Mouse (Mus musculus) hindbrain, embryonic 14.5 days (tissue): ENCODE data around the gene Tspan12. TPM values are rescaled to one million over a fixed set of nuclear protein-coding genes. Genes with fewer than 3 reads are reported as not detected.
A peak's percentile ranks its signal among the peaks of the same experiment; 100 is the strongest.

ENCODE experiments used
- ATAC-seq: fragments of 200-750 bp; cut with Nextera tagmentation; 2 replicates; pipeline ENCODE4 v1.8.0; 2017; ENCODE audit warnings: moderate number of reproducible peaks, mild to moderate bottlenecking, moderate TSS enrichment, moderate library complexity; ENCODE audit not compliant: low FRiP score
- DNase-seq: peaks from one replicate; pipeline ENCODE4 v3.0.0-alpha.2; 2015; ENCODE audit warnings: low spot score
- H3K27ac ChIP-seq: fragments of 300-500 bp; sonication (generic); 2 replicates; pipeline ENCODE4 v1.5.1; 2014; ENCODE audit warnings: mild to moderate bottlenecking, moderate library complexity
- H3K27me3 ChIP-seq: fragments of 300-500 bp; sonication (generic); 2 replicates; pipeline ENCODE4 v1.6.1; 2014; ENCODE audit warnings: mild to moderate bottlenecking, low read length, mixed read lengths; ENCODE audit not compliant: control insufficient read depth, insufficient read depth
- H3K36me3 ChIP-seq: fragments of 300-500 bp; sonication (generic); replicated peaks from 2 replicates; pipeline ENCODE4 v1.6.1; 2014; ENCODE audit not compliant: control insufficient read depth, insufficient read depth
- H3K4me1 ChIP-seq: fragments of 300-500 bp; sonication (generic); replicated peaks from 2 replicates; pipeline ENCODE4 v1.6.1; 2014; ENCODE audit warnings: antibody characterized with exemption, low read length, mixed read lengths; ENCODE audit not compliant: control insufficient read depth, insufficient read depth
- H3K4me2 ChIP-seq: fragments of 300-500 bp; sonication (generic); replicated peaks from 2 replicates; pipeline ENCODE4 v1.6.1; 2014; ENCODE audit warnings: mild to moderate bottlenecking, moderate library complexity
- H3K4me3 ChIP-seq: fragments of 300-500 bp; sonication (generic); replicated peaks from 2 replicates; pipeline ENCODE4 v1.5.1; 2014; ENCODE audit warnings: mild to moderate bottlenecking, low read length
- H3K9ac ChIP-seq: fragments of 300-500 bp; sonication (generic); 2 replicates; pipeline ENCODE4 v1.6.1; 2014
- H3K9me3 ChIP-seq: fragments of 300-500 bp; sonication (generic); 2 replicates; pipeline ENCODE4 v1.6.1; 2016; ENCODE audit warnings: low read length; ENCODE audit not compliant: control insufficient read depth
- WGBS: fragments of 180-500 bp; shearing (Covaris S2); extraction: QIAGEN DNeasy Blood & Tissue Kit; methylation state at CpG from one replicate; pipeline ENCODE4 v1.1.7; 2014; 5-methylcytosine and 5-hydroxymethylcytosine counted together
- polyA plus RNA-seq: library from polyadenylated mRNA; unstranded; fragments of >200 nt; fragmentation: Nextera tagmentation; extraction: Ambion mirVana; gene quantifications from 2 replicates; pipeline ENCODE4 v1.2.1, GENCODE M21; 2014

The Tspan12 gene
- polyA plus RNA-seq, 1 experiment from 2014 or later = 73.7 TPM

GRCm38 (mm10) chr6:21833531-21833930, 18.8 kb downstream of the Tspan12 start:
- Histone ChIP-seq H3K4me2 (no peak overlapping the region), H3K4me3 (no peak overlapping the region), H3K9ac (no peak overlapping the region), H3K27ac (no peak overlapping the region), H3K4me1 (no peaks in the 10 kb centered on the region), H3K36me3 (peaks cover 23% of the 10 kb centered on the region), H3K9me3 (no peaks in the 10 kb centered on the region), H3K27me3 (no peaks in the 10 kb centered on the region)
- 92% methylated on average over 4 of the region's 4 CpGs for WGBS
- no peak for ATAC-seq
- peak; percentile 2 for DNase-seq

DNA sequence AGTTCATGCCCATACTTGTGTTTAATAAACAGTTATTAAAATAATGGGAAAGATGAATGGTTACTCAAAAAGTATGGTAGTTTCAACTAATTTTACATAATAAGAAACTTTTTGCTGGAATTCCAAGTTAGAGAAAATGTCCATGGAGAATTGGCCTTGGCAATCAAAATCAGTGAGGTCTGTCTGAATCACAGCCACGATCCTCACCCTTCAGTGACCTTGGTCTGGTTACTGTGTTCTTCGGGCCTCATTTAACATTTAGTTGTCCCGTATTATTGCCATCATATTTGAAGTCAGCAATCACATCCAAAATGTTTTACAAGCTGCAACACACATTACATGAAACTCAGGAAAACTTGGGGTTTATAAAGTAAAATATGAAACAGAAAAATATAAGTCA, 20.4 kb downstream of the Tspan12 start:
- peak; percentile 22 for DNase-seq

DNA sequence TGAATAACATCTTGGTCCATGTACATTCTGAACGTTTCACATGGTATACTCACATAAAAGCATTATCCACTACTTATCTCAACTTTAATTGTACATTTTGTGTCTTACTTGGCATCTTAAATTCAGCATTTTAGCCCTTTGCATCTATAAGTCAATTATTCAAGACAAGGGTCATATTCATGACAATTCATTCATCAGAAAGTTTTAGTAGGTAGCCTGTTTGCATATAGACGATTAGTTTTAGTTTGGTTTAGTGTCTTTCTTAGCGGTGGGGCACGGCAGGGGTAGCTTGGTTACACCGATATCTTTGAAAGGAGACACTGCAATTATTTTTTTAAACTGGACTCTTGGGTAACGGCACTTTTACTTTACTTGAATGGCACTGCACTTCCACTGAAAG, 21.4 kb downstream of the Tspan12 start:
- no peaks in the 10 kb centered on the region for H3K27me3 ChIP-seq
- no peak overlapping the region for H3K4me3 ChIP-seq
- no peak overlapping the region for H3K9ac ChIP-seq
- ATAC-seq (no peak), DNase-seq (peak; percentile 12)
- no peak overlapping the region for H3K4me2 ChIP-seq
- H3K27ac ChIP-seq = no peak overlapping the region
- H3K9me3 ChIP-seq = no peaks in the 10 kb centered on the region
- H3K36me3 ChIP-seq = peaks cover 21% of the 10 kb centered on the region
- H3K4me1 ChIP-seq = no peaks in the 10 kb centered on the region
- WGBS = 83% methylated on average over 6 of the region's 6 CpGs

More for the DNA sequence above, 20.4 kb downstream of the Tspan12 start:
- Histone ChIP-seq H3K27me3 (no peaks in the 10 kb centered on the region), H3K9me3 (no peaks in the 10 kb centered on the region), H3K4me3 (no peak overlapping the region), H3K9ac (no peak overlapping the region), H3K36me3 (peaks cover 23% of the 10 kb centered on the region), H3K4me2 (no peak overlapping the region), H3K4me1 (no peaks in the 10 kb centered on the region), H3K27ac (no peak overlapping the region)
- no peak for ATAC-seq
- 89% methylated on average over 3 of the region's 3 CpGs for WGBS

- 79% methylated on average over 7 of the region's 7 CpGs for WGBS
- H3K9me3 ChIP-seq = no peaks in the 10 kb centered on the region
- ATAC-seq (peak; percentile 43; the same call in 1 of the 2 replicates), DNase-seq (peak; percentile 23)
- H3K4me3 ChIP-seq = no peak overlapping the region
- H3K9ac ChIP-seq = no peak overlapping the region
- H3K27me3 ChIP-seq = no peaks in the 10 kb centered on the region
- H3K4me2 ChIP-seq = no peak overlapping the region
- no peak overlapping the region for H3K27ac ChIP-seq
- peaks cover 11% of the 10 kb centered on the region for H3K36me3 ChIP-seq
- H3K4me1 ChIP-seq = no peaks in the 10 kb centered on the region
Measured at GRCm38 (mm10) chr6:21829930-21830329, 22.4 kb downstream of the Tspan12 start.

DNA sequence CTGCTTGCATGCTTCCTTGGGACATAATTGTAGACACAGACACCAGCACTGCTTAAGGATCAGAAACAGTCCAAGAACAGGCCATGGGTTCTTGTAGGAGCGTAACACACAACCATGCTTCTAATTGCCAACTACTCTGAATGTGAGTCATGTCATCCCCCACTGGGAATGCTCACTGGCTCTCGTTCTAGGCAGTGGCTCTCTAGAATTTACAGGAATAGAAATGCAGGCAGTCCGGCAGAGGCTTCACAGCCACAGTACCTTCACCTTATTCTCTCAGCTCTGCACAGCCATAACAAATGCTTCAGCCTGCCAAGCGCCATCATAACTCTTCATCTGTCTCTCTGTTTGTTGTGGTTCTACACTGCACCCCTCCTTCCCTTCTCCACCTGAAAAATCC, 23.9 kb downstream of the Tspan12 start:
- Histone ChIP-seq H3K36me3 (no peaks in the 10 kb centered on the region), H3K4me2 (no peak overlapping the region), H3K27ac (no peak overlapping the region), H3K9ac (no peak overlapping the region), H3K9me3 (no peaks in the 10 kb centered on the region), H3K4me1 (no peaks in the 10 kb centered on the region), H3K27me3 (no peaks in the 10 kb centered on the region), H3K4me3 (no peak overlapping the region)
- no peak for ATAC-seq
- DNase-seq = no peak
- 80% methylated on average over 4 of the region's 4 CpGs for WGBS

DNA sequence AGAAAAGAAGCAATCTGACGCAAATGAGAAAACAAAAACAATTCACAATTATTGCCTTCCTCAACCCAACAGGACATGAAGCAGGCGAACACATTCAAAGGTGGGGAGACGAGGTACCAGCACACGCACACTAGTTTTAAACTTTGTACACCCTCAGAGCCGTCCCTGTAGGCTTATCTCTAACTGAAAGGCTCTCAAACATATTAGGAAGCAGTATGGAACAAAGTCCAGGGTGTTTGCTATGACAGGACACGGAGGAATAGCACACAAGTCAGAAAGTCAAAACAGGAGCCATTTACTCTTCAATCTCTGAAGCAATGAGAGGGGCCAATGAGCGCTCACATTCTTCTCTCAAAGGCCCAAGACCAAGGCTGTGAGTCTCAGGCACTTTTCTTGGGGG, 24.3 kb downstream of the Tspan12 start:
- no peaks in the 10 kb centered on the region for H3K27me3 ChIP-seq
- no peak for DNase-seq
- no peaks in the 10 kb centered on the region for H3K9me3 ChIP-seq
- no peaks in the 10 kb centered on the region for H3K4me1 ChIP-seq
- H3K4me2 ChIP-seq = no peak overlapping the region
- no peak overlapping the region for H3K4me3 ChIP-seq
- 90% methylated on average over 7 of the region's 7 CpGs for WGBS
- 0 out of 2 replicates have a peak, but pooled peaks cover 2% of the 10 kb centered on the region for H3K36me3 ChIP-seq
- no peak for ATAC-seq
- no peak overlapping the region for H3K27ac ChIP-seq
- no peak overlapping the region for H3K9ac ChIP-seq

DNA sequence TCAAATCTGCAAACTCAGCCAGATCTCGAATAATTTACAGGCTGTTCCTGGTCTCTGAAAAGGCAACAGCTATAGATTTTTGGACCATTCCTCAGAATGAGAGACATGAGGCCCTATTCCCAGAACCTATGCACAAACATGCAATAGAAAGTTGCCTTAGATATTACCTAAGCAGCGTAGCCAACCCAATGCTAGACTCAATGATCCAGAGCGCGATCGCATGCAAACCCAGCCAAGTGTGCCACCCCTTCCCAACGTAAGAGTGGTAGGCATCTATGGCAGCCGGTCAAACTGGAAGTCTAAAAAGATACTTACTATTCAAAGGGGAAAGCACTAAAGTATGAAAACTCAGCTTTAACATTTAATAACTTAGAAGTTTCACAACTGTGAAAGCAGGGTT, 28.6 kb downstream of the Tspan12 start:
- ATAC-seq (no peak), DNase-seq (no peak)
- 82% methylated on average over 7 of the region's 7 CpGs for WGBS
- no peak overlapping the region for H3K27ac ChIP-seq
- no peak overlapping the region for H3K4me2 ChIP-seq
- H3K4me3 ChIP-seq = no peak overlapping the region
- 0 out of 2 replicates have a peak, but pooled peaks cover 4% of the 10 kb centered on the region for H3K36me3 ChIP-seq
- no peaks in the 10 kb centered on the region for H3K9me3 ChIP-seq
- no peaks in the 10 kb centered on the region for H3K27me3 ChIP-seq
- H3K9ac ChIP-seq = no peak overlapping the region
- no peaks in the 10 kb centered on the region for H3K4me1 ChIP-seq

DNA sequence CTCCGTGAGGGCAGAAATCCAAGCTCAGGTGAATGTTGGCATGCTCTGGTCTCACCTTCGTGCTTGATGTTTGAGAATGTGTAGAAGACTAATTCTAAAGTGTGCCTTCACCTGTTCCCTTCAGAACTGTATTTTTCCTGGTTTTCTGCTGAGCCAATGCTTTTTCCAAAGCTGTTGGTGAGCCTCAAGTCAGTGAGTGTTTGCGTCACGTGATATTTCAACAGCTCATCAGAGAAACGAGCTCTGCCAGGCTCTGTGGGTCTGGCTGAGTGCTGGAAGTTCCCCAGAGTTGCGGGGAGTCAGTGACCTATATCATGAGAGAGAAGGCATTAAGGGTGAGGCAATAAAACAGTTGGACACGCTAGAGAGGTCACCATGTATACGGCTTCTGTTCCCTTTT, 29.0 kb downstream of the Tspan12 start:
- Histone ChIP-seq H3K4me2 (no peak overlapping the region), H3K27ac (no peak overlapping the region), H3K9me3 (no peaks in the 10 kb centered on the region), H3K9ac (no peak overlapping the region), H3K4me1 (no peaks in the 10 kb centered on the region), H3K27me3 (no peaks in the 10 kb centered on the region), H3K36me3 (0 out of 2 replicates have a peak, but pooled peaks cover 4% of the 10 kb centered on the region), H3K4me3 (no peak overlapping the region)
- ATAC-seq = no peak
- peak; percentile 22 for DNase-seq
- 72% methylated on average over 8 of the region's 8 CpGs for WGBS

- H3K9me3 ChIP-seq = no peaks in the 10 kb centered on the region
- H3K36me3 ChIP-seq = 0 out of 2 replicates have a peak, but pooled peaks cover 4% of the 10 kb centered on the region
- no peak overlapping the region for H3K4me2 ChIP-seq
- DNase-seq (no peak), ATAC-seq (no peak)
- H3K27ac ChIP-seq = no peak overlapping the region
- 81% methylated on average over 7 of the region's 7 CpGs for WGBS
- H3K27me3 ChIP-seq = no peaks in the 10 kb centered on the region
- no peaks in the 10 kb centered on the region for H3K4me1 ChIP-seq
- H3K4me3 ChIP-seq = no peak overlapping the region
- no peak overlapping the region for H3K9ac ChIP-seq
Measured at GRCm38 (mm10) chr6:21822721-21823134, 29.6 kb downstream of the Tspan12 start.
